8 mouse cellular contexts compared by ENCODE assay signal in the genomic region with DNA sequence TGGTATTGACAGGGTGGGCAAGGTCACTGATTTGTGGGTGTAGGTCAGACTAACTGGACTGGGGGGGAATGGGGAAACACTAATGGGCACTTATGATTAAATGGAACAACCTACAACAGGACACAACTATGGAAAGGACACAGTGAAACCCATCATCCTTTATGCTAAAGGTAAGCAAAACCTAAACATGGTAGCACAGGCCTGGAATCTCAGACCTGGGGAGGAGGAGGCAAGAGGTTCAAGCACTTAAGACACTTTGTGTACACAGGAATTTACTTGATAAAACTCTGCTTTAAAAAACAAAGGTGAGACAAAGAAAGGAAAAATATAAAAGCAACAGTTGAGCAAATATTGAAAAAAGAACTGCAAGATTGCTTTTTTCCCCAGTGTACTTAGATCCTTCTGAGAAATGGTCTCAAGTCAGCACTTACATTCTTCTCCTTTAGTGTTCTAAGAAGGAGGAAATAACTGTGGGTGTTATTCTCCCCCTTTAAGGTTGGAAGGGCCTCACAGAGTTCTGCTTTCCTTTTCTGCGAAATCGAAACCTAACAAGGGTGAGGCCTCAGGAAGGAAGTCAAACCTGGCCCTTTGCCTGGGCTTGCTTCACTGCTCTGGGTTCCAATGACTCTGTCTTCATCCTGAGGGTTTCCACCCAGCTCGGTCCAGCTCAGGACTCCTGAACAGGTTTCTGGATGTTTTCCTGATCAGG. TPM values are rescaled to one million over a fixed set of nuclear protein-coding genes. Genes with fewer than 3 reads are reported as not detected.
DNase-seq lines count a peak whose midpoint lies in the region; ATAC-seq lines count a peak whose summit lies in the region.

No protein-coding gene starts in this region.

- no peaks in the 10 kb centered on the region for H3K9me3 ChIP-seq in heart, embryonic 12.5 days (replicated peaks)
- H3K9me3 ChIP-seq in midbrain, embryonic 13.5 days, result no peaks in the 10 kb centered on the region

- H3K4me1 ChIP-seq in heart, embryonic 12.5 days (replicated peaks), result peaks cover 16% of the 10 kb centered on the region
- no peaks in the 10 kb centered on the region for H3K4me1 ChIP-seq in midbrain, embryonic 13.5 days (replicated peaks)

- peak overlapping the region; percentile 78 for H3K27ac ChIP-seq in heart, embryonic 12.5 days (ENCODE audit: poor library complexity, severe bottlenecking)
- no peak overlapping the region for H3K27ac ChIP-seq in midbrain, embryonic 13.5 days

- peak; percentile 91 for DNase-seq in CD4-positive helper T cell, adult 2 months (ENCODE audit: low read depth, low spot score)
- DNase-seq in adrenal gland, postnatal 10 days, result peak; percentile 72
- peak; percentile 85 for DNase-seq in kidney, postnatal 14 days
- peak; percentile 90 for DNase-seq in thymus, postnatal 0 days (ENCODE audit: low spot score)
- DNase-seq in cerebellum, adult 11-12 months, result no peak

- ATAC-seq in heart, embryonic 12.5 days (ENCODE audit: insufficient number of reproducible peaks, low FRiP score), result peak; percentile 77; the same call in 1 of the 2 replicates
- peak; percentile 93 for ATAC-seq in megakaryocyte, adult 5-6 weeks (ENCODE audit: poor library complexity, severe bottlenecking)
- ATAC-seq in midbrain, embryonic 13.5 days, result no peak

- WGBS in heart, embryonic 12.5 days, result 42% methylated on average over 3 of the region's 3 CpGs
- WGBS in midbrain, embryonic 13.5 days, result 92% methylated on average over 3 of the region's 3 CpGs

- H3K36me3 ChIP-seq in heart, embryonic 12.5 days, result no peaks in the 10 kb centered on the region
- H3K36me3 ChIP-seq in midbrain, embryonic 13.5 days, result no peaks in the 10 kb centered on the region

- H3K4me2 ChIP-seq in heart, embryonic 12.5 days, result no peak overlapping the region
- no peak overlapping the region for H3K4me2 ChIP-seq in midbrain, embryonic 13.5 days (replicated peaks)

- H3K4me3 ChIP-seq in heart, embryonic 12.5 days, result no peak overlapping the region
- H3K4me3 ChIP-seq in midbrain, embryonic 13.5 days (replicated peaks), result no peak overlapping the region

- H3K27me3 ChIP-seq in heart, embryonic 12.5 days (replicated peaks), result no peaks in the 10 kb centered on the region
- no peaks in the 10 kb centered on the region for H3K27me3 ChIP-seq in midbrain, embryonic 13.5 days

- H3K9ac ChIP-seq in heart, embryonic 12.5 days, result no peak overlapping the region
- no peak overlapping the region for H3K9ac ChIP-seq in midbrain, embryonic 13.5 days (replicated peaks)

RNA-seq across cellular contexts. Expression of gene Slfn2, which starts 13.0 kb away (rescaled TPM):
- 1 to 10 TPM; 6.6 to 8.3 TPM for total RNA-seq in adrenal gland, postnatal 10 days (2021)
- 2.6 and 3.4 TPM in 2 replicates for polyA plus RNA-seq in heart, embryonic 12.5 days (2016; fragmentation: Nextera tagmentation; extraction: Ambion mirVana)
- total RNA-seq in megakaryocyte, adult 5-6 weeks (2015), result 344 and 362 TPM in 2 replicates
- total RNA-seq in megakaryocyte, adult 5-6 weeks (2017), result 890 and 968 TPM in 2 replicates
- polyA plus RNA-seq in thymus, postnatal 0 days (2015; fragmentation: Nextera tagmentation; extraction: Ambion mirVana), result 129 and 142 TPM in 2 replicates
- 0.98 and 1.6 TPM in 2 replicates for polyA plus RNA-seq in midbrain, embryonic 13.5 days (2015; fragmentation: Nextera tagmentation; extraction: Ambion mirVana)

RNA-seq across cellular contexts. Expression of gene Slfn1, which starts 38.8 kb away (rescaled TPM):
- 1 to 10 TPM in 1 of 2 experiments, under 1 TPM in 1; 0.97 to 1.7 TPM for total RNA-seq in adrenal gland, postnatal 10 days (2021)
- polyA plus RNA-seq in heart, embryonic 12.5 days (2016; fragmentation: Nextera tagmentation; extraction: Ambion mirVana), result not detected in 2 replicates
- total RNA-seq in megakaryocyte, adult 5-6 weeks (2015), result 140 and 155 TPM in 2 replicates
- 239 TPM in 2 replicates for total RNA-seq in megakaryocyte, adult 5-6 weeks (2017)
- polyA plus RNA-seq in thymus, postnatal 0 days (2015; fragmentation: Nextera tagmentation; extraction: Ambion mirVana), result 3.0 and 4.1 TPM in 2 replicates
- 0.08 and 0.10 TPM in 2 replicates for polyA plus RNA-seq in midbrain, embryonic 13.5 days (2015; fragmentation: Nextera tagmentation; extraction: Ambion mirVana)

RNA-seq across cellular contexts. Expression of gene Slfn8, which starts 57.3 kb away (rescaled TPM):
- under 1 TPM; 0.66 to 0.91 TPM for total RNA-seq in adrenal gland, postnatal 10 days (2021)
- 0.26 and 0.36 TPM in 2 replicates for polyA plus RNA-seq in heart, embryonic 12.5 days (2016; fragmentation: Nextera tagmentation; extraction: Ambion mirVana)
- 59.7 and 60.5 TPM in 2 replicates for total RNA-seq in megakaryocyte, adult 5-6 weeks (2015)
- 68.3 and 68.6 TPM in 2 replicates for total RNA-seq in megakaryocyte, adult 5-6 weeks (2017)
- polyA plus RNA-seq in thymus, postnatal 0 days (2015; fragmentation: Nextera tagmentation; extraction: Ambion mirVana), result 5.9 and 7.1 TPM in 2 replicates
- 0.06 and 0.31 TPM in 2 replicates for polyA plus RNA-seq in midbrain, embryonic 13.5 days (2015; fragmentation: Nextera tagmentation; extraction: Ambion mirVana)

Comparison
In these comparisons a context has a peak if more than half of its experiments do, and no peak if none do; other contexts are left out.
1. RNA of gene Slfn2, which starts 13.0 kb away (polyA plus RNA-seq): 129 to 142 TPM in thymus, postnatal 0 days; 2.6 to 3.4 TPM in heart, embryonic 12.5 days and 0.98 to 1.6 TPM in midbrain, embryonic 13.5 days; every median in the first group is over 10 times any median in the second.